Mouse (Mus musculus): Measurements from ENCODE around the gene Sytl2. TPM values are rescaled to one million over a fixed set of nuclear protein-coding genes. Genes with fewer than 3 reads are reported as not detected.

The Sytl2 gene
- polyA plus RNA-seq, 1 experiment from 2014 or later, result 24.6 TPM

- no peak overlapping the region for H3K9ac ChIP-seq (ENCODE audit: low read length)
- H3K27ac ChIP-seq (ENCODE audit: low read length), result no peak overlapping the region
- no peak overlapping the region for H3K4me3 ChIP-seq (replicated peaks; ENCODE audit: low read length)
- no peak for ATAC-seq (ENCODE audit: insufficient read depth, low FRiP score)
- no peaks in the 10 kb centered on the region for H3K36me3 ChIP-seq (ENCODE audit: control insufficient read depth, insufficient read depth, low read length)
- H3K4me1 ChIP-seq (ENCODE audit: control insufficient read depth, insufficient read depth, low read length), result no peaks in the 10 kb centered on the region
- no peaks in the 10 kb centered on the region for H3K27me3 ChIP-seq (ENCODE audit: control insufficient read depth, insufficient read depth, low read length)
- WGBS, result 82% methylated on average over 4 of the region's 4 CpGs
- no peak overlapping the region for H3K4me2 ChIP-seq (ENCODE audit: low read depth, low read length)
- H3K9me3 ChIP-seq (replicated peaks; ENCODE audit: control insufficient read depth, low read length), result no peaks in the 10 kb centered on the region
Observed at GRCm38 (mm10) chr7:90440044-90440443, 138.0 kb downstream of the Sytl2 start.

GRCm38 (mm10) chr7:90442070-90442469, 140.0 kb downstream of the Sytl2 start:
- Histone ChIP-seq H3K27ac (ENCODE audit: low read length) (peak overlapping the region; percentile 97), H3K4me1 (ENCODE audit: control insufficient read depth, insufficient read depth, low read length) (no peaks in the 10 kb centered on the region), H3K27me3 (ENCODE audit: control insufficient read depth, insufficient read depth, low read length) (no peaks in the 10 kb centered on the region), H3K9me3 (replicated peaks; ENCODE audit: control insufficient read depth, low read length) (no peaks in the 10 kb centered on the region), H3K4me2 (ENCODE audit: low read depth, low read length) (peak overlapping the region; percentile 65), H3K9ac (ENCODE audit: low read length) (peak overlapping the region; percentile 100), H3K4me3 (replicated peaks; ENCODE audit: low read length) (peak overlapping the region; percentile 99), H3K36me3 (ENCODE audit: control insufficient read depth, insufficient read depth, low read length) (no peaks in the 10 kb centered on the region)
- 11% methylated on average over 4 of the region's 4 CpGs for WGBS
- no peak for ATAC-seq (ENCODE audit: insufficient read depth, low FRiP score)

GRCm38 (mm10) chr7:90442518-90443080, 140.5 kb downstream of the Sytl2 start, which contains the start of gene Crebzf:
TSS of gene Crebzf (plus strand) at chr7:90442729.
- Histone ChIP-seq H3K4me3 (replicated peaks; ENCODE audit: low read length) (peak within 1 kb of the TSS; percentile 99), H3K36me3 (ENCODE audit: control insufficient read depth, insufficient read depth, low read length) (no peaks in the 10 kb centered on the region), H3K9me3 (replicated peaks; ENCODE audit: control insufficient read depth, low read length) (no peaks in the 10 kb centered on the region), H3K27me3 (ENCODE audit: control insufficient read depth, insufficient read depth, low read length) (no peaks in the 10 kb centered on the region), H3K27ac (ENCODE audit: low read length) (peak within 1 kb of the TSS; percentile 97), H3K9ac (ENCODE audit: low read length) (peak within 1 kb of the TSS; percentile 100), H3K4me2 (ENCODE audit: low read depth, low read length) (peak within 1 kb of the TSS; percentile 76), H3K4me1 (ENCODE audit: control insufficient read depth, insufficient read depth, low read length) (no peaks in the 10 kb centered on the region)
- WGBS, result under 1% methylated on average over 51 of the region's 54 CpGs
- ATAC-seq (ENCODE audit: insufficient read depth, low FRiP score), result peak; percentile 96

- Histone ChIP-seq H3K4me1 (ENCODE audit: control insufficient read depth, insufficient read depth, low read length) (no peaks in the 10 kb centered on the region), H3K27ac (ENCODE audit: low read length) (peak overlapping the region; percentile 97), H3K4me2 (ENCODE audit: low read depth, low read length) (peak overlapping the region; percentile 76), H3K36me3 (ENCODE audit: control insufficient read depth, insufficient read depth, low read length) (no peaks in the 10 kb centered on the region; the same call in 1 of the 2 replicates), H3K4me3 (replicated peaks; ENCODE audit: low read length) (peak overlapping the region; percentile 99), H3K27me3 (ENCODE audit: control insufficient read depth, insufficient read depth, low read length) (no peaks in the 10 kb centered on the region), H3K9ac (ENCODE audit: low read length) (peak overlapping the region; percentile 100), H3K9me3 (replicated peaks; ENCODE audit: control insufficient read depth, low read length) (no peaks in the 10 kb centered on the region)
- peak; percentile 67 for ATAC-seq (ENCODE audit: insufficient read depth, low FRiP score)
- under 1% methylated on average over 119 of the region's 123 CpGs for WGBS
Observed at GRCm38 (mm10) chr7:90443101-90444091, 141.3 kb downstream of the Sytl2 start.

- no peak for ATAC-seq (ENCODE audit: insufficient read depth, low FRiP score)
- Histone ChIP-seq H3K4me1 (ENCODE audit: control insufficient read depth, insufficient read depth, low read length) (no peaks in the 10 kb centered on the region), H3K9ac (ENCODE audit: low read length) (peak overlapping the region; percentile 100), H3K9me3 (replicated peaks; ENCODE audit: control insufficient read depth, low read length) (no peaks in the 10 kb centered on the region), H3K27ac (ENCODE audit: low read length) (no peak overlapping the region), H3K4me2 (ENCODE audit: low read depth, low read length) (peak overlapping the region; percentile 76), H3K27me3 (ENCODE audit: control insufficient read depth, insufficient read depth, low read length) (no peaks in the 10 kb centered on the region), H3K4me3 (replicated peaks; ENCODE audit: low read length) (peak overlapping the region; percentile 99), H3K36me3 (ENCODE audit: control insufficient read depth, insufficient read depth, low read length) (no peaks in the 10 kb centered on the region; the same call in 1 of the 2 replicates)
- WGBS, result under 1% methylated on average over 6 of the region's 6 CpGs
Observed at GRCm38 (mm10) chr7:90444206-90444605, 142.2 kb downstream of the Sytl2 start.

GRCm38 (mm10) chr7:90456149-90456844, 154.2 kb downstream of the Sytl2 start:
- Histone ChIP-seq H3K27ac (ENCODE audit: low read length) (0 out of 2 replicates have a peak overlapping the region, but pooled peaks have one; percentile 5), H3K36me3 (ENCODE audit: control insufficient read depth, insufficient read depth, low read length) (0 out of 2 replicates have a peak, but pooled peaks cover 3% of the 10 kb centered on the region), H3K9ac (ENCODE audit: low read length) (peak overlapping the region; percentile 79), H3K4me1 (ENCODE audit: control insufficient read depth, insufficient read depth, low read length) (peaks cover 8% of the 10 kb centered on the region; the same call in 1 of the 2 replicates), H3K4me2 (ENCODE audit: low read depth, low read length) (peak overlapping the region; percentile 56), H3K9me3 (replicated peaks; ENCODE audit: control insufficient read depth, low read length) (no peaks in the 10 kb centered on the region), H3K27me3 (ENCODE audit: control insufficient read depth, insufficient read depth, low read length) (no peaks in the 10 kb centered on the region), H3K4me3 (replicated peaks; ENCODE audit: low read length) (peak overlapping the region; percentile 66)
- 16% methylated on average over 7 of the region's 7 CpGs for WGBS
- ATAC-seq (ENCODE audit: insufficient read depth, low FRiP score), result no peak

GRCm38 (mm10) chr7:90456845-90457468, 154.9 kb downstream of the Sytl2 start, which contains the start of gene Tmem126a:
TSS of gene Tmem126a (minus strand) at chr7:90457229.
- Histone ChIP-seq H3K4me2 (ENCODE audit: low read depth, low read length) (peak within 1 kb of the TSS; percentile 56), H3K4me3 (replicated peaks; ENCODE audit: low read length) (peak within 1 kb of the TSS; percentile 66), H3K4me1 (ENCODE audit: control insufficient read depth, insufficient read depth, low read length) (peaks cover 8% of the 10 kb centered on the region; the same call in 1 of the 2 replicates), H3K27me3 (ENCODE audit: control insufficient read depth, insufficient read depth, low read length) (no peaks in the 10 kb centered on the region), H3K9me3 (replicated peaks; ENCODE audit: control insufficient read depth, low read length) (no peaks in the 10 kb centered on the region), H3K9ac (ENCODE audit: low read length) (peak within 1 kb of the TSS; percentile 79), H3K27ac (ENCODE audit: low read length) (peak within 1 kb of the TSS; percentile 87), H3K36me3 (ENCODE audit: control insufficient read depth, insufficient read depth, low read length) (0 out of 2 replicates have a peak, but pooled peaks cover 3% of the 10 kb centered on the region)
- peak; percentile 96 for ATAC-seq (ENCODE audit: insufficient read depth, low FRiP score)
- WGBS, result under 1% methylated on average over 41 of the region's 41 CpGs

GRCm38 (mm10) chr7:90457517-90457916, 155.5 kb downstream of the Sytl2 start:
- Histone ChIP-seq H3K9ac (ENCODE audit: low read length) (peak overlapping the region; percentile 79), H3K36me3 (ENCODE audit: control insufficient read depth, insufficient read depth, low read length) (0 out of 2 replicates have a peak, but pooled peaks cover 3% of the 10 kb centered on the region), H3K9me3 (replicated peaks; ENCODE audit: control insufficient read depth, low read length) (no peaks in the 10 kb centered on the region), H3K27ac (ENCODE audit: low read length) (peak overlapping the region; percentile 87), H3K4me2 (ENCODE audit: low read depth, low read length) (peak overlapping the region; percentile 56), H3K4me3 (replicated peaks; ENCODE audit: low read length) (peak overlapping the region; percentile 66), H3K4me1 (ENCODE audit: control insufficient read depth, insufficient read depth, low read length) (peaks cover 8% of the 10 kb centered on the region; the same call in 1 of the 2 replicates), H3K27me3 (ENCODE audit: control insufficient read depth, insufficient read depth, low read length) (no peaks in the 10 kb centered on the region)
- 9% methylated on average over 10 of the region's 10 CpGs for WGBS
- ATAC-seq (ENCODE audit: insufficient read depth, low FRiP score), result peak; percentile 53; the same call in 1 of the 2 replicates

Data from stomach, embryonic 16.5 days (tissue).